Mouse (Mus musculus) B cell, adult 67 days (primary cell): ENCODE results near the gene Fam92a. TPM values are rescaled to one million over a fixed set of nuclear protein-coding genes. Genes with fewer than 3 reads are reported as not detected.

ENCODE experiments used
- total RNA-seq, 2 experiments: library from RNA; stranded (reverse); gene quantifications; 4 replicates each; pipeline ENCODE4 v1.2.4; 2023

Fam92a gene
- 1 to 10 TPM; 5.1 to 6.8 TPM for total RNA-seq

GRCm38 (mm10) chr4:12171318-12172091 lies at the start of gene Fam92a:
Gene Fam92a, minus strand, starts transcription at chr4:12172015.

GRCm38 (mm10) chr4:12140141-12140567 lies 31.7 kb downstream of the Fam92a start, which contains the start of gene Rbm12b1:
Gene Rbm12b1, plus strand, starts transcription at chr4:12140264.

Other genes starting within 250 kb of the Fam92a start
- not detected for gene Gm10604, start 190.8 kb downstream of the Fam92a start, total RNA-seq
- 10 to 100 TPM; 33.7 to 34.6 TPM for gene Rbm12b2, start 82.6 kb downstream of the Fam92a start, total RNA-seq
- gene Rbm12b1, start 31.8 kb downstream of the Fam92a start, total RNA-seq, result 10 to 100 TPM; 29.0 to 29.2 TPM